Mouse (Mus musculus): ENCODE results near the gene Chrm3. TPM values are rescaled to one million over a fixed set of nuclear protein-coding genes. Genes with fewer than 3 reads are reported as not detected.

The Chrm3 gene
- polyA plus RNA-seq, 1 experiment from 2014 or later = 0.08 TPM

DNA sequence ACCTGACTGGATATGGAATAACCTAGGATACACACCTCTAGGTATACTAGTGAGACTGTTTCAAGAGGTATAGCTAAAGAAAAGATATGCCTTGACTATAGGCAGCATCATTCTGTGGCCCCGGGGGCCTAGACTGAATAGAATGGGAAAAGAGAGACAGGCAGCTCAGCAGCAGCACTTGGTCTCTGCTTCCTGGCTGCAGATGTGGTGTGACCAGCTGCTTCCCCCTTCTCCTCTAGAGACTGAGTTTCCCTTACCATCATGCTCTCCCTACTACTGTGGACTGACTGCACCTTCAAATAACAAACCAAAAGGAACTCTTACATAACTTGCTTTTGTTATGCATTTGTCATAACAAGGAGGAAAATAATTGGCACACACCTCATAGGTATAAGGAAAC, 430.0 kb downstream of the Chrm3 start:
- no peak overlapping the region for H3K9ac ChIP-seq (ENCODE audit: low read depth, low read length)
- WGBS = 84% methylated on average over 1 of the region's 1 CpGs
- H3K9me3 ChIP-seq (ENCODE audit: control insufficient read depth, low read length) = no peaks in the 10 kb centered on the region
- H3K4me3 ChIP-seq (ENCODE audit: low read depth, low read length) = no peak overlapping the region
- H3K36me3 ChIP-seq (ENCODE audit: control insufficient read depth, insufficient read depth, low read length) = no peaks in the 10 kb centered on the region
- H3K27ac ChIP-seq (ENCODE audit: low read depth, low read length) = no peak overlapping the region
- no peak overlapping the region for H3K4me2 ChIP-seq (replicated peaks; ENCODE audit: low read depth, low read length)
- ATAC-seq (ENCODE audit: low FRiP score) (no peak), DNase-seq (ENCODE audit: low spot score) (no peak)
- no peaks in the 10 kb centered on the region for H3K27me3 ChIP-seq (ENCODE audit: control insufficient read depth, insufficient read depth, low read length)
- peaks cover 2% of the 10 kb centered on the region; the same call in 1 of the 2 replicates for H3K4me1 ChIP-seq (replicated peaks; ENCODE audit: control insufficient read depth, insufficient read depth, low read length)

GRCm38 (mm10) chr13:9929978-9930377, 430.7 kb downstream of the Chrm3 start:
- Histone ChIP-seq H3K27ac (ENCODE audit: low read depth, low read length) (no peak overlapping the region), H3K27me3 (ENCODE audit: control insufficient read depth, insufficient read depth, low read length) (no peaks in the 10 kb centered on the region), H3K9me3 (ENCODE audit: control insufficient read depth, low read length) (no peaks in the 10 kb centered on the region), H3K4me1 (replicated peaks; ENCODE audit: control insufficient read depth, insufficient read depth, low read length) (peaks cover 2% of the 10 kb centered on the region; the same call in 1 of the 2 replicates), H3K36me3 (ENCODE audit: control insufficient read depth, insufficient read depth, low read length) (no peaks in the 10 kb centered on the region), H3K4me3 (ENCODE audit: low read depth, low read length) (no peak overlapping the region), H3K4me2 (replicated peaks; ENCODE audit: low read depth, low read length) (no peak overlapping the region), H3K9ac (ENCODE audit: low read depth, low read length) (no peak overlapping the region)
- 53% methylated on average over 2 of the region's 2 CpGs for WGBS
- ATAC-seq (ENCODE audit: low FRiP score) (peak; percentile 61), DNase-seq (ENCODE audit: low spot score) (peak; percentile 48)

DNA sequence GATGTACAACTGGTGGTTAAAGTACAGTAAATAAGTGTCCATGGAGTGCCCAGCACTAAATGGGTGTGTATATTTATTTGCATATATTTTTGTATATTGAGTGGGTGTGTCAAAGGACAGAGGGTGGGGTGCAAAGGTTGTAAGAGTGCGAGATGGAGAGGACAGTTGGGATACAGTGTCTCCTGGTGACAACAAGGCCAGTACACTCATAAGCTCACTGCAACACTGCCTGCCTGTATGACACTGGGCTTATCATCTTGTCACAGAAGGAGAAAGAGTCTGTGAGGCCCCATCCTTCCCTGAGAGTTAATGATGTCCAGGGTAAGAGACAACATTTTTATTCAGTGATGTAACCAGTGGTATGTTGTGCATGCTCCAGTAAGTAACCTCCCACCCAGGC, 439.5 kb downstream of the Chrm3 start:
- no peaks in the 10 kb centered on the region for H3K36me3 ChIP-seq (ENCODE audit: control insufficient read depth, insufficient read depth, low read length)
- no peak overlapping the region for H3K27ac ChIP-seq (ENCODE audit: low read depth, low read length)
- DNase-seq (ENCODE audit: low spot score) = no peak
- 85% methylated on average over 1 of the region's 1 CpGs for WGBS
- no peak overlapping the region for H3K9ac ChIP-seq (ENCODE audit: low read depth, low read length)
- H3K27me3 ChIP-seq (ENCODE audit: control insufficient read depth, insufficient read depth, low read length) = no peaks in the 10 kb centered on the region
- no peak overlapping the region for H3K4me2 ChIP-seq (replicated peaks; ENCODE audit: low read depth, low read length)
- H3K4me3 ChIP-seq (ENCODE audit: low read depth, low read length) = no peak overlapping the region
- H3K9me3 ChIP-seq (ENCODE audit: control insufficient read depth, low read length) = no peaks in the 10 kb centered on the region
- no peak for ATAC-seq (ENCODE audit: low FRiP score)
- H3K4me1 ChIP-seq (replicated peaks; ENCODE audit: control insufficient read depth, insufficient read depth, low read length) = no peaks in the 10 kb centered on the region

DNA sequence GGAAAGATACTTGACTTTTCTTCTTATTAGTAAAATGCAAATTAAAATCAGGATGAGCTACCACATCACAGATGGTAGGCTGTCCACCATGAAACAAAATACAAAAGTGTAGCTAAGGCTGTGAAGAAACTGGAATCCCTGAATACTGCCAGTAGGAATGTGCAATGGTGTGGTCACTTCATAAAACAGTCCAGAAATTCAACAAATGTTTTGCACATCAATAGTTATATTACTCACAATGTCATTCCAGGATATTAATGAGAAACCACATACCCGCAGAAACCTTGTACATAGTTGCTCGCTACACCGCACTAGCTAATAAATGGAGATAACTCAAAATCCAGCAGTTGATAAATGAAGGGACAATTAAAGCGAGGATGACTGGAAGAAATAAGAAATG, 447.9 kb downstream of the Chrm3 start:
- DNase-seq (ENCODE audit: low spot score) (no peak), ATAC-seq (ENCODE audit: low FRiP score) (no peak)
- Histone ChIP-seq H3K9me3 (ENCODE audit: control insufficient read depth, low read length) (no peaks in the 10 kb centered on the region), H3K4me3 (ENCODE audit: low read depth, low read length) (no peak overlapping the region), H3K4me2 (replicated peaks; ENCODE audit: low read depth, low read length) (no peak overlapping the region), H3K4me1 (replicated peaks; ENCODE audit: control insufficient read depth, insufficient read depth, low read length) (no peaks in the 10 kb centered on the region), H3K9ac (ENCODE audit: low read depth, low read length) (no peak overlapping the region), H3K36me3 (ENCODE audit: control insufficient read depth, insufficient read depth, low read length) (no peaks in the 10 kb centered on the region), H3K27ac (ENCODE audit: low read depth, low read length) (no peak overlapping the region), H3K27me3 (ENCODE audit: control insufficient read depth, insufficient read depth, low read length) (no peaks in the 10 kb centered on the region)
- 90% methylated on average over 4 of the region's 4 CpGs for WGBS

DNA sequence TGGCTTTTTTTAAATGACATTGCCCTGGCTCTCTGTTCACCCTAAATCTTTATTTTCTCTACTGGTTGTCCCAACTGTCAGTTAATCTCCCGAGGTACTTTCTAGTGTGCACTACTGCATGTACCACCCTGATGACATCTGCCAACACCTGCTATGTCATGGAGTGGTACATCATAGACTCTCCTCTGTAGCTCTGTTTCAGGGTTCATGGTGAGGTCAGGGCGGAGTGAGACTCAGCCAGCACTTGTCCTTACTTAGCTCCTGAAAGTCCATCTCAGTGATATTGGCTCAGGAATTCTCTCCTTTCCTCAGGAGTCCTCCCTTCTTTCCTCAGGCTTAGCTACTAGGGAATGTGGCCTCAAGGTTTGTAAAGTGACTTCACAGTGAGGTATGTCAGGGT, 451.9 kb downstream of the Chrm3 start:
- no peaks in the 10 kb centered on the region for H3K36me3 ChIP-seq (ENCODE audit: control insufficient read depth, insufficient read depth, low read length)
- H3K9ac ChIP-seq (ENCODE audit: low read depth, low read length) = no peak overlapping the region
- no peak overlapping the region for H3K4me2 ChIP-seq (replicated peaks; ENCODE audit: low read depth, low read length)
- H3K4me3 ChIP-seq (ENCODE audit: low read depth, low read length) = no peak overlapping the region
- no peaks in the 10 kb centered on the region for H3K9me3 ChIP-seq (ENCODE audit: control insufficient read depth, low read length)
- H3K4me1 ChIP-seq (replicated peaks; ENCODE audit: control insufficient read depth, insufficient read depth, low read length) = no peaks in the 10 kb centered on the region
- no peak overlapping the region for H3K27ac ChIP-seq (ENCODE audit: low read depth, low read length)
- DNase-seq (ENCODE audit: low spot score) = no peak
- 76% methylated on average over 2 of the region's 2 CpGs for WGBS
- ATAC-seq (ENCODE audit: low FRiP score) = no peak
- H3K27me3 ChIP-seq (ENCODE audit: control insufficient read depth, insufficient read depth, low read length) = no peaks in the 10 kb centered on the region

DNA sequence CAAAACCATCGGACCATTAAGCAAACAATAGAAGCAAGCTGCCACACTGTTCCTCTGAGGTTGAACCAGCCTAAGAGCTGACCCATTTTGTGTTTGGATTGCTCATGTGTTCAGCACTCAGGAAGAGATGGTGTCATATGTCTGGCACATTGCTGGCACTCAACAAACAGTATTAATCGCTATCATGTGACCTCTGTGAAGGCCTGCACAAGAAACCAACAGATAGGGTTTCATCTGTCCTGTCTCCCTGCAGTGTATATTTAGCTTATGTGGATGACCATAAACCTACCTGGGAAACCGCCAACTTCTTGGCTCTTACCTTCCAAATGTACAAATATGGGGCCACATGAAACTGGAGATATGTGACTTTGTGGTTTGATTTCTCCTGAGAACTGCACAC, 453.4 kb downstream of the Chrm3 start:
- Histone ChIP-seq H3K27me3 (ENCODE audit: control insufficient read depth, insufficient read depth, low read length) (no peaks in the 10 kb centered on the region), H3K36me3 (ENCODE audit: control insufficient read depth, insufficient read depth, low read length) (no peaks in the 10 kb centered on the region), H3K4me1 (replicated peaks; ENCODE audit: control insufficient read depth, insufficient read depth, low read length) (no peaks in the 10 kb centered on the region), H3K9ac (ENCODE audit: low read depth, low read length) (no peak overlapping the region), H3K4me2 (replicated peaks; ENCODE audit: low read depth, low read length) (no peak overlapping the region), H3K9me3 (ENCODE audit: control insufficient read depth, low read length) (no peaks in the 10 kb centered on the region), H3K4me3 (ENCODE audit: low read depth, low read length) (no peak overlapping the region), H3K27ac (ENCODE audit: low read depth, low read length) (no peak overlapping the region)
- ATAC-seq (ENCODE audit: low FRiP score) (no peak), DNase-seq (ENCODE audit: low spot score) (no peak)
- 80% methylated on average over 3 of the region's 3 CpGs for WGBS

- Histone ChIP-seq H3K4me3 (ENCODE audit: low read depth, low read length) (no peak overlapping the region), H3K4me1 (replicated peaks; ENCODE audit: control insufficient read depth, insufficient read depth, low read length) (no peaks in the 10 kb centered on the region), H3K27ac (ENCODE audit: low read depth, low read length) (no peak overlapping the region), H3K36me3 (ENCODE audit: control insufficient read depth, insufficient read depth, low read length) (no peaks in the 10 kb centered on the region), H3K4me2 (replicated peaks; ENCODE audit: low read depth, low read length) (no peak overlapping the region), H3K27me3 (ENCODE audit: control insufficient read depth, insufficient read depth, low read length) (no peaks in the 10 kb centered on the region), H3K9me3 (ENCODE audit: control insufficient read depth, low read length) (no peaks in the 10 kb centered on the region), H3K9ac (ENCODE audit: low read depth, low read length) (no peak overlapping the region)
- ATAC-seq (ENCODE audit: low FRiP score) (no peak), DNase-seq (ENCODE audit: low spot score) (no peak)
These were observed 456.2 kb downstream of the Chrm3 start for GRCm38 (mm10) chr13:9904455-9904854.

DNA sequence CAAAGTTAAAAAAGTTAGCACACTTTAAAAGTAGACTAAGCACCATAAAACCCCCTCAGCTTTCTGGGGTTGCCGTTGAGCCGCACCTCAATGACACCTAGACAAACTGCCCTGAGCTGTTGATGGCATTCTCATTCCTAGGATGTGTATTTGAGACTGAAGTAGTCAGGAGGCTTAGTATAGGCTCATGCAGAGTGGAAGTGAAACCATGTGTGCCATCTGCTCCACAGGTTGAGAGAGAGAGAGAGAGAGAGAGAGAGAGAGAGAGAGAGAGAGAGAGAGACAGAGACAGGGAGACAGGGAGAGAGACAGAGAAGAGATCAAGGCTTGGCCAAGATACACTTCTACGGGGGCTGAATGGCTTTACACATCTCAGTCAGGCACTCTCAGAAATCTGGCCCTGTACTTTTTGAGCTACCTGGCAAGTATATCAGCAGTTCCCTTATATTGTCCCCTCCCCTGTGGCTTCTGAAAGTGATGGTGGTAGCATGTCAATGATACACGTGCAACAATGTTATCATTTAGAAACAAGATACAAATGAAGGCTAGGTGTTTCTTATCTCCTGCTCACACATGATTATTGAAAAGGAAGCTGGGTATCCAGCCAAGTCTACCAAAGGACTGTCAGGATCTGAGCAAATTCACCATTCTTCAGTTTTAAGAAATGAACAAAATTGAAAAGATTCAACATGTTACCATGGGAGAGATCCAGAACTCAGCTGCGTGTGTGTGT, 459.8 kb downstream of the Chrm3 start:
- Histone ChIP-seq H3K9ac (ENCODE audit: low read depth, low read length) (no peak overlapping the region), H3K4me3 (ENCODE audit: low read depth, low read length) (no peak overlapping the region), H3K36me3 (ENCODE audit: control insufficient read depth, insufficient read depth, low read length) (no peaks in the 10 kb centered on the region), H3K9me3 (ENCODE audit: control insufficient read depth, low read length) (no peaks in the 10 kb centered on the region), H3K4me2 (replicated peaks; ENCODE audit: low read depth, low read length) (no peak overlapping the region), H3K27me3 (ENCODE audit: control insufficient read depth, insufficient read depth, low read length) (no peaks in the 10 kb centered on the region), H3K27ac (ENCODE audit: low read depth, low read length) (no peak overlapping the region), H3K4me1 (replicated peaks; ENCODE audit: control insufficient read depth, insufficient read depth, low read length) (no peaks in the 10 kb centered on the region)
- 95% methylated on average over 5 of the region's 5 CpGs for whole genome bisulfite sequencing
- ATAC-seq (ENCODE audit: low FRiP score) (no peak), DNase-seq (ENCODE audit: low spot score) (no peak)

GRCm38 (mm10) chr13:9898664-9899369, 461.8 kb downstream of the Chrm3 start:
- H3K4me1 ChIP-seq (replicated peaks; ENCODE audit: control insufficient read depth, insufficient read depth, low read length) = no peaks in the 10 kb centered on the region
- WGBS = 84% methylated on average over 3 of the region's 3 CpGs

More at GRCm38 (mm10) chr13:9898664-9899369, 461.8 kb downstream of the Chrm3 start:
- Histone ChIP-seq H3K36me3 (ENCODE audit: control insufficient read depth, insufficient read depth, low read length) (no peaks in the 10 kb centered on the region), H3K4me2 (replicated peaks; ENCODE audit: low read depth, low read length) (no peak overlapping the region), H3K9me3 (ENCODE audit: control insufficient read depth, low read length) (no peaks in the 10 kb centered on the region), H3K27ac (ENCODE audit: low read depth, low read length) (no peak overlapping the region), H3K9ac (ENCODE audit: low read depth, low read length) (no peak overlapping the region), H3K4me3 (ENCODE audit: low read depth, low read length) (no peak overlapping the region), H3K27me3 (ENCODE audit: control insufficient read depth, insufficient read depth, low read length) (no peaks in the 10 kb centered on the region)
- DNase-seq (ENCODE audit: low spot score) (no peak), ATAC-seq (ENCODE audit: low FRiP score) (no peak)
